Mouse (Mus musculus): ENCODE data around the gene Siah1b.

Siah1b gene

GRCm38 (mm10) chrX:164032526-164032925, 43.8 kb downstream of the Siah1b start:
- no peak for DNase-seq (ENCODE audit: low spot score)

DNA sequence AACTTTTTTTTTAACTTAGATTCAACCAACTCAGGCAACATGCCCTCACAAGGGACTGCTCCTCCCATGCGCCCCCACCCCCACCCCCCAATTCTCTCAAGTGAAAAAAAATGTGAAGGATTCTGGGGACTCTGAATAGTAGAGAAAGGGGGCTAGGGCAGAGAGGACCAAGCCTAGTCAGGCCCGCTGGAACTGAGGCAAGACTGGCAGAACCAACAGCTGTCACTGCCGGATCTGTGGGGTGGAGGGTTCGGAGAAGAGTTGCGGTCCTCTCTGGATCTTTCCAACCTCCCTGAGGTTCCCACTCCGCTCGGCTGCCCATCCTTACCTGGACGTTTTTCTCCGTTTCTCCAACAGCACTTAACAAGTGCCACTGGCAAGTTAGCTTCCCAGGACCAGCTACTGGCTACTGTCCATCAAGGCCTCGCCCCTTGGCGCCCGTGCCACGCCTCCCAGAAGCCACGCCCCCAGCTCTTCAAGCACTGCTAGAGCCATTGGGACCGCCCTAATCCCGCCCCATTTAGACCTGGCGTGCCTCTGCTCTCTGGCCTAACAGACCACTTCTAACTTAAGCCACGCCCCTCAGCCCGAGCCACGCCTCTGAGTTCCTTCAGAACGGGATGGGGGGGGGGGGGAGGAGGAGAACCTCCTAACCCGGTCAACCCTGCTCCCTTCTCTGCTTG, 48.5 kb downstream of the Siah1b start, which contains the start of gene Car5b:
Car5b (minus strand) TSS at position 391 of the 683 bp plus-strand sequence.
- peak; percentile 28 for DNase-seq (ENCODE audit: low spot score)
